Mouse (Mus musculus): Measurements from ENCODE around the gene Tex29. TPM values are rescaled to one million over a fixed set of nuclear protein-coding genes. Genes with fewer than 3 reads are reported as not detected.

Tex29 gene
- total RNA-seq (2021) = not detected
- long read RNA-seq, experiment 1 = 0 reads
- long read RNA-seq, experiment 2 = 0 reads

DNA sequence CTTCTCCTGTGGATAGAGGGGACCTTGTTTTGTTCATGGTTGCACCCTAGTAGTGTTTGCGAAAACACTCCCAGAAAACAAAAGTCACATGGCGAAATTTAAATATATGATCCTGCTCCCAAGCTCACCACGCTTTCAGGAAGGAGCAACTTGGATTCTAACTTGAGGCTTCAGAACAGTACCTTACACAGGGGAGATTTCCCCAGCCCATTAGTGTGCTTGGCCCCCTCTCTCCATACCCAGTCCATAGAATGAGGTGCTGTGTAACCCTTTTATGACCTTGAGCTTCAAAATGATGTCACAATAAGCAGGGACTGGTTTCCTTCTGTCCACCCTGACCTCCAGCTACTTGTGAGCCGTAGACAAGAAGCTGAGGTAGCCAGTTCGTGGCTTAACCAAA is at the start of gene Tex29:
TSS of gene Tex29 (plus strand) at position 301 of the 400 bp plus-strand sequence.
- no peak for DNase-seq

DNA sequence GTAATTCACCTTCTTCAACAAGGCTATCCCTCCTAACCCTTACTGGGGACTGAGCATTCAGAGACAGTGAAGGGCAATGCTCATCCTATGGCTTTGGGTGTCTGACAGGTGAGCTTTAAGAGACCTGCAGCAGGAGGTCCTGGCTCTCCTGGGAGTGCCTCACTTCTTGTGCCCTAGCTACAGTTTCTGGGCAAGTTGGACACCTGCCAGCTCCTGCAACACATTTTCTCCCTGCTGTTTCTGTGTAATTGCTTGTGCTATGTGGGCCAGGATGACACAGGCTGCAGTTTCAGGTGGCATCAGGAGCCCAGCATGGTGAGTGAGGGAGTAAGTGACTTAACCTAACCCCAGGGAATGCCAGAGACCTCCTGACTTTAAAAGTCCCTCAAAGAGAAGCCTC is 45.3 kb upstream of the Tex29 start:
- DNase-seq = no peak

DNA sequence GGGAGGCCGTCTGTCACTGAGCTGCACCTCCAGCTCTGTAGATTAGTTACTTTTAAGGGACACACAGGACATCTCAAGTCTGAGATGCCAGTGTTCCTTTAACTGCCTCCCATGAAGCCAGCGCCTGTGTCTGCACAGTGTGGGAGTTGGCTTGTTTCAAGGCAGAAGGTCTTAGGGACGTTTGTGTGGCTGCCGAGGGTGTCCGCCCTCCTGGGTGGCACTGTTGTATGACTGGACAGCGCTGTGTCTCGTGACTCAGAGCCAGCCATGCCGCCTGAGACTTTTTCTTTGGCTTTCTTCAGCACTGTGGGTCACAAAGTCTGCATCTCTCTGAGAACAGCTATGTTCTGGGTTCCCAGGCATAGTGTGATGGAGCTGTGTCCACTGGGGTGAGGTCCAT is 43.1 kb upstream of the Tex29 start:
- DNase-seq = no peak

DNA sequence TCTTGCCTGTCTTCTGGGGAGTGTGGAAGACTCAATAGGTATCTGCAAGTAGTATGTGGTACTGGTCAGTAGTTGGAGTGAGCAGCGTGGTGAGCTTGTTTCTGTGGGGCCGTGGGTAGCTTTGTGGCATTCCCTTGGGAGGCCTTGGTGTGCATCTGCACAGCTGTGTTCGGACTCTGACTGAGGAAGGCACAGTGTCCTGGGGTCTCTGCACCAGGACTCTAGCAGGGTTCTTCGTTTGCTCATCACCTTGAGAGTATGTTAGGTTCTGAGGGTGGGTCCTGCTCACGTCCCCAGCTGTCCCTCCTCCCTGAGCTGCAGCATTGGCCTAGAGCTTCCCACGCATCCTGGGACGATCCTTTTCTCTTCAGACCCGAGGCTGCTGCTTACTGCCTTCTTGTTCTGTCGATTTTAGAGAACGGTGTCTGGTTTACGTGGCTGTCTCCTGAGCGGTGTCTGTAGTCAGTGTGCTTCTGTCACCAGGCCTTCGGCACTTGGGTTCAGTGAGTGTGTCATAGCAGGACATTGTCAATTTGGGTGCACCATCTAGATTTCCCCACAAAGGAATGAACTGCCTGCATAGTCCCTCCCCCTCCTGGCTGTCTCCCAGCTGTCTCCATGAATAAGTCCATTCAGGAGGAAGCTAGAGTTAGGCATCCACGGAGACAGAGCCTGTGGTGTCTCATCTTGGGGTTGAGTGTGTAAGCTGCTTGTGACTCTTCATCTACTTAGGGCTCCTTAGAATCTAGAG is 42.4 kb upstream of the Tex29 start:
- DNase-seq = no peak

DNA sequence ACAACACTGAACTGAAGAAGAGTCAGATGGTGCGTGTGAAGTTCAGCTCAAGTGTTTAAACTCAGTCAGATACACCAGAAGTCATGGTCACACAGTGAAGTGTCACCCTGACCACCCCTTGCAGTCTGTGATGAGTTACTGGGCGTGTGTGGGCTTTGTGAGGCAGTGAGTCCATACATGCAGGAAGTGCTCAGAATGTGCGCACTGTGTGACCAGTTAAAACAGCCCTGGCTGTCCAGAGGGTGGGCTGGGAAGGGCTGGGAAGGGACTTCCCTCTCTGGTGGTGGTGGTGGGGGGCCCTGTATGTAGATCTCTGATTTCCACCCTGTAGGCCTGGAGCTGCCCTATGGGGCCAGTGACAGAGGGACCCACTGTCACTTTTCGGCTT is 41.8 kb upstream of the Tex29 start:
- DNase-seq = no peak

DNA sequence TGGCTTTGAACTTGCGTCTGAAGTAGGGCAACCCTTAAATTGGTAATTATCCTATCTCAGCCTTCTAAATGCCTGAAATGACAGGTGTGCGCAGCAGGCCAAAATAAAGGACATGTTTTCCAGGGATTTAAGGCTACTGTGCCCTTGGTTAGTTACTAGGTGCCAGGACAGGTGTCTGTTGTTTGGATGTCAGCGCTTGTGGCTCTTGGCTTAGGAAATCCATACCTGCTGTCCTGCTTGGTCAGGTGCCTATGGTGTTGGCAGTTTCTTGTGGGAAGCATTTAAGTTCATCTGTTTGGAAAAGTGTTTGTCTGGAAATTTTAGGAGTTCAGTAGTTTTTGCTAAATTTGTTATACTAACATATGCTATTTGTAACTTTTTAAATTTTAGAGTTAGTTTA is 41.2 kb upstream of the Tex29 start:
- no peak for DNase-seq

DNA sequence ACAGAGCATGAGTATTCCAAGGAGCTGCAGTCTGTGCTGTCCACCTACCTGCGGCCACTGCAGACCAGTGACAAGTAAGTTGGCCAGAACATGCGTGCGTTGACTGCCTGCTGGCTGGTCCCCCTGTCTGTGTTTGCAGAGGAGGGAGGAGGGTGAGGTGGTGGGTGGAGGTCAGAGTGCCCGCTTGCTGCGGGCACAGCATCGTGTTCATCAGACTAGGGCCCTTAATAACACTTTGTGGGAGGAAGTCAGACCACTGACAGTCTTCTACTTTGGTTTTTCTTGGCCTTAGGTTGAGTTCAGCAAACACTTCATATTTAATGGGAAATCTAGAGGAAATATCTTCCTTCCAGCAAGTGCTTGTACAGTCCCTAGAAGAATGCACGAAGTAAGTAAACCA is 39.8 kb upstream of the Tex29 start:
- no peak for DNase-seq

DNA sequence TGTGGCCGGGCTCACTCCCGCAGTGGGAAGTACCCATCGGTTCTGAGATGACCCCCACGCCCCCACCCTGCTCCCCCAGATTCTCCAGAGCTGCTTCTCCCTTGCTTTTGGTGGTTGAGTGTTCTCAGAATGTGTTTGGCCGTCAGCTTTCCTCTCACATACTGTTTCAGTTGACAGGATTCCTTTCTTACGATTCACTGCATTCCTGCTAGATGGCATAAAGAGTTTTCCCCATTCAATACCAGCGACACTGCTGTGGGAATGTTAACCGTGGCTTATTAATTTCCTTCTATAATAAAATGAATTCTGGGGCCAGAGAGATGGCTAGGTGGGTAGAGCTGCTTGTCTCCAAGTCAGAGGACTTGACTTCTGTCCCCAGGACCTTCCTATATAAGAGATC is 38.7 kb upstream of the Tex29 start:
- no peak for DNase-seq

DNA sequence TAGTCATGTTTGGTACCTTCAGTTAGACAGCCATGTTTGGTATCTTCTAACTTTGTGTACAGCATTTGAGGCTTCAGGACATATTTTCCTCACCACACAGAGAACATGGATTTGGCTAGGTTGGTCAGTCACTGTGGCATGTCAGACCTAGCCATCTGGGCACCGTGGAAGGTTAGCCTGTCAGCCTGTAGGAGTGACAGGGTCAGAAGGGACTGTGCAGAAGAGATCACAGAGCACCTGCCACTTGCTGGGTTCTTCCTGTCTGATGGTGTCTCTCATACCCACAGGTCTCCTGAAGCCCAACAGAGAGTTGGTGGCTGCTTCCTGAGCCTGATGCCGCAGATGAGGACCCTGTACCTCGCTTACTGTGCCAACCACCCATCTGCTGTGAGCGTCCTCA is 35.4 kb upstream of the Tex29 start:
- DNase-seq = no peak

DNA sequence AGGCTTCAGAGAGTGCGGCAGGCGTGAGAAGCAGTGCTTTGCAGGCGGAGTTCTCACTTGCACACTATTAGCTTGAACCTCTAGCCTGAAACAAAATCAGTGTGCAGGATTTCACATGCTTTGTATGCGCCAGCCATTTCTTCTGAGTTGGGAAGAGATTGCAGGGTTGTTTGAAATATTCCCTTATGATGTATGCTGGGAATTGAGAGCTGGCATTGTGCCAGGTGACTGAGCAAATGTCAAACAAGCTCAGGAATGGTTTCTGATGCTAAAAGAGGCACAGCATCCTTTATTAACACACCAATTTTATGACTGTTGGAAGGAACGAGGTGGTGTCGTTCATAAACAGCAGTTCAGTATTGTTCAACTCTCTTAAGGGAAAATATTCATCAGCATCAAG is 34.0 kb upstream of the Tex29 start:
- DNase-seq = no peak

DNA sequence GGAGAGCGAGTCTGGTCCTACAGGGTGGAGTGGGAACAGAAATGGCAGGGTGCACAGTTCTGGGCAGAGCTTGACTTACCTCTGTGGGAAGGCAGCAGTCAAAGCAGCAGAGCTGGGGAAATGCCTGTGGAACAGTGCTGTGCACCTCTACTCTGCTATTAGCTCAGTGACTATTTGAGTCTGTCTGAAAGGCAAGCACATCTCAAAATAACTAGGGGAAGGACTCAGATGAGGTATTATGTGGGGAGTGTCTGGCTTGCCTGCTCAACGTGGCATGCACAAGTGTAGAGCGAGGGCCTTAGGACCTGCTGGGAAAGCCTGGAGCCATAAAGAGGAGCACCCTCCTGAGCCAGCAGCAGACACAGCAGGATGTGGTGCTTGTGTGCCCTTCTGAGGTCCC is 32.9 kb upstream of the Tex29 start:
- no peak for DNase-seq

DNA sequence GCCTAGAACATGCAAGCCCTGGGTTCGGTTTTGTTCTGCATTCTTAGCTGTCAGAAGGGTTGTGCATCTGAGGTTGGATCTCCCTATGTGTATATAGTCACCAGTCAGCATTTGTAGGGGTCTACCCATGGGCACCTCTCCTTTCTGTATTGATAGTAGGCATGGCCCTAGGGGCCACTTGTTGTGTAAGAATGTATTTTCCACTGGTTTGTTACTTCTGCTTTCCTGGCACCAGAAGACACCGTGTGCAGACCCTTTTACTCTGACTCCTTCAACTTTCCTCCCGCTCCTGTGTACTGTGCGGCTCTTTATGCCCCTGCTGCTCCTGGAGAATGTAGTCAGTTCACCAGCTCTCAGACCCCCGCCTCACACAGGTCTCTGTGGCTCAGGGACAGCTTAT is 32.2 kb upstream of the Tex29 start:
- no peak for DNase-seq

DNA sequence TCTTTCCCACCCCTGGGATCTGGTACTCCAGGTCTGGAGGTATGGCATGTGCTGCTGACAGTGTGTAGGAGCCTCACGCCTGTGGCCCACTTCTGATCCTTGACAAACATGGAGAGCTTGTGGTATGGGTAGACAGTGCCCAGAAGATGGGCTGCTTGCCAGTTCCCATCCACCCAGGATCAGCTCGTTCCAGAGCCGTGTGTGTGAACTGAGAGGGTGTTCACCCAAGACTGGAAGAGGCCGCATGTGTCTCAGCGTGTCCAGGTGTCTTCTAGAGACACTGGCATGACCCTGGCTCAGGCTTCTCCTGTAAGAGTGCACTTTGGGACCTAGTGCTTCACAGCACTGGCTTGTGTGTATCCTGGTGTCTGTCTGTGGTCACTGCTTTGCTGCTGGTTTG is 29.8 kb upstream of the Tex29 start:
- no peak for DNase-seq

DNA sequence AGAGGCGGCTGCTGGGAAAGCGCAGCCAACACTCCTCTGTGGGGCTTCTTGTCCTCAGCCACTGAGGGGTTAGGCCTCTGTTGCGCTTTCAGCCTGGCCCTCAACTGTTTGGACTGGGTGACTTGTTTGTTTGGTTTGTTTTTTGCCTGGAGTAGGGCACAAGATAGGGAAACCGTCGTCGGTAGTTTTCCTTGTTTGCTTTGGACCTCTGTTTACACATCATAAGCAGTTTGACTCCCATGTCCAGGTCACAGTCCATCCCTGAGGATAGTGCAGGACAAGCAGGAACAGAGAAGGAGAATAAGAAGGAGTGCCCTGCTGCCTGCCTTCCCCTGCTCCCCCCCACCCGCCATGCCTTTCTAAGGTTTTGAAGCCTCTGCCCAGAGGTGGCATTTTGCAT is 26.5 kb upstream of the Tex29 start:
- no peak for DNase-seq

DNA sequence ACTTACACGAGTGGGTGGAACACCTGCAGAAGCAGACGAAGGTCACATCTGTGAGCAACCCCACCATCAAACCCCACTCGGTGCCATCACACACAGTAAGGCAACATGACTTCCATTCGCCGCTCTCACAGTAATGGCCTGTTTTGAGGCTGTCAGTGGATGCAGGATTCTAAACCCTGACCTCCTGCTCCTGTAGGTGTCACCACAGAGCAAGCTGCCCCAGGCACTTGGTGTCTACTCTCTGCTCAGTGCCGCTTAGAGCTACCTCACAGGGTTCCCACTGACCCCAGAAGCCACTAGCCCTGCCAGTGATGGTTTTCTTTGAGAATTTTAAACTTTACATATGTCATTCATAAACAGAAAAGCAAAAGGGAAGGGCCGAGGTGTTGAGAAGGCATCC is 25.1 kb upstream of the Tex29 start:
- peak in 1 of 2 experiments; percentile 29 for DNase-seq

DNA sequence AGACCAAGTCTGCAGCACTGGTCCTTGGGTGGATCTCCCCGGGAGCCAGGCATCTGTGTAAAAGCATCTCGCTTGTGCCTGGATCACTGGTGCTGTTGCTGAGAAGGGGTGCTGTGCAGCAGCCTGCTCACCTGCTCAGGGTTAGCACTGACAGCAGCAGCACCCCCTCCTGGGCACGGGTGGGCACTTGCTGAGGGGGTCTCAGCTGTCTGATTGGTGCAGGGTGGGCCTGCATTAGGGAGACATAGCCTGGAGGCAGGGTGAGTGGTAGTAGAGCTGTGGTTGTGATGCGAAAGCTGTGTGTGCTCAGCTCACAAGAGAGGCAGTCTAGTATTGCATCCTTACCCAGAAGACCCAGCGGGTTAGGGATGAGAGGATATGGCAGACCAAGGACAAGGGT is 20.1 kb upstream of the Tex29 start:
- DNase-seq = no peak

DNA sequence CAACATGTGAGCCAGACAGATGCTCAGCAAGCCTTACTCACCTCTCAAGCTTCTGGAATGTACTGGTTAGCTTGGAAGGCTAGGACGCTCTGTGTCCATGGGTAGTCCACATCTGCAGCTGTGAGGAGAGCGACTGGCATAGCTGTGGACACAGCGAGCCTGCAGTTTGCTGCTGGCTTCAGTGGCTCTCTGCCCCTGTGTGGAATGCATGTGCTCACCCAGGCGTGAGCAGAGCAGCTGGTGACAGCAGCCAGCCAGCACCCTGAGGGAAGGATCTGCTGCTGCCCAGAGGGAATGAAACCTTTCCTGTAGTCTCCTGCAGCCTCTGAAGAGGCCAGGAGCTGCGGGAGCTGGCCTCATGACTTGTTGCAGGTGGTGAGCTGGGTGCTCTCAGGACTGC is 19.7 kb upstream of the Tex29 start:
- DNase-seq = peak; percentile 28 to 52

DNA sequence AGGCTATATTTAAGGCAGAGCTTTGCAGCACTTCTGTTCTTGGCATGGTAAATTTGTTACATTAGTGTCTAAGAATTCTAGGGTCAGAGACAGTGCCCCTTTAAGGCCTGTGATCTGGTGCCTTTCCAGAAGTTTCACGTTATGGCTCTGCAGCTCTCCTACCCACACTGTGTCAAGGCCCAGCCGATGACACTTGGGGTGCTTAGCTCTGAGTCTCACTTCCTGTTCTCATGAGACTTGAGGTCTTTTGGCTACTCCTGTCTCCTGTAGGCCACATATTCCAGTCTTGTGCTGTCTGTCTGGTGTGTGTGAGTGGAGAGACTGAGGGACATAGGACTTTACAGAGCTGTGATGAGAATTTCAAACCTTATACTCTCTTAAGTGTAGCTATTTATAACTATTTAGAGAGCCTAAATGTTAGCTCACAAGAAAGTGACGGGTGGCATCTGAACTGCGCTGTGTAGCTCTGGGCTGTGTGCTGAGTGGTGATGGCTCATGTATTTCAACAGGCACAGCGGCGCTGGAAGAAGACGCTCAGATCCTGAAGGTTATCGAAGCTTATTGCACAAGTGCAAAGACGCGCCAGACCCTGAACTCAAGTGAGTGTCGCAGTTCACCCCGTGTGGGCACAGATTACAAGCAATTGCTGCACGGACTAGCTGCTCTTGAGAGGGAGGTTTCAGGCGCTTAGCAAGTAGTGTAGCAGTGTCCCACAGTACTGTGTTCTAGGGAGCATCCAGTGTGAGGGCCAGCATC is 18.6 kb upstream of the Tex29 start:
- DNase-seq = peak; percentile 41 to 46

DNA sequence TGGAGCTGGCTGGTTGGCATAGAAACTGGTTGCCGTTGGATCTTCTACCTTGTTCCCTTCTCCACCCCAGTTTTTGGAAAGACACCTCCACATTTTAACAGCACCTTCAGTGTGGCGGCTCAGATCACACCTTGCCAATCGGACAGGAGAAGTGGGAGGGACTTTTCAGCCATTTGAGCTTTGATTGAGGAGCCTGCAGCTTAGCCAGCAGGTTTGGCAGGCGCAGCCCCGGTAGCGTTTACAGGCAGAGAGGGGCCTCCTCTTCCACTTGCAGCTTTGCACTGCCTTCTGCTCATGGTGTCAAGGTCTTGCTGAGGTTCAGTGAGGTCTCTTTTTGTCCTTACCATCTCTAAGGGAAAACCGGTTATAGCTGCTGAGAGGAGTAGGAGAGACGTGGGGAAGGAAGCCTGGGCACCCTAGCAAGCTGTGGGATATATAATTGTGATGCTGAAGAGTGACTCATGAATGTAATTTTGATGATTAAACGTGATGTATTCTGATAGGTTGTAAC is 17.7 kb upstream of the Tex29 start:
- peak in 1 of 2 experiments; percentile 26 for DNase-seq

DNA sequence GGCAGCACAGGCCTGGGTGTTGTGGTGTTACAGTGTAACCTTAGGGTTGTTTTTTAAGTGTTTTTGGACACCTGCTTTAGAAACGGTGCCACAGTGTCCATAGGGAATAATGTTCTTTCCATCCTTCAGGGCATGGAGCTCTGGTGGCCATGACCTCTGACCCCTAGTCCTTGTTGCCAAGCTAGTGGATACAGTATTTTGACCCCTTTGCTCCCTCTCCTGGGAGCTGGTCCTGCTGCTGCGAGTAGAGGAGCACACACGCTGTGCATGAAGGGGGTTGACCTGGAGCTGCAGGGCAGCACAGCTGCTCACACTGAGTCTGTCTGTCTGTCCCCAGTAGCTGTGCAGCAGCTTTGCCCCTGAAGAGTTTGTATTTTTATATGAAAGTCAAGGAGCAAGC is 14.5 kb upstream of the Tex29 start:
- DNase-seq = no peak

DNA sequence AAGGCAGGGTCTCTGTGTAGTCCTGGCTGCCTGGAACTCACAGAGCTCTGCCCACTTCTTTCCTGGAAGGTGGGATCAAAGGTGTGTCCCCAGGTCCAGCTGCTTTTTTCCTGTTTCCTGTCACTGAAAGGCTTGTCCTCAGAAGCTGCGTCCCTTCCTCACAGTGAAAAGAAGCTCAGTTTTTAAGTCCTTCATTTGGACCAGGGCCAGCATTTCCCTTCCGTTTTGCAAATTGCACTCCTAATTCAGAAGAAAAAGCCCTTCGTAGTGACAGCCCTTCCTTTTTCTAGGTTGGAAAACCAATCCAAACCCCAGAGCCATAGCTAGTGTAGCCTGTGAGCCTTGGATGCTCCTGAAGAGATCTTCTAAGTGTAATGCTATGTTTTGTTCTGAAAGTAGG is 13.0 kb upstream of the Tex29 start:
- DNase-seq = no peak

DNA sequence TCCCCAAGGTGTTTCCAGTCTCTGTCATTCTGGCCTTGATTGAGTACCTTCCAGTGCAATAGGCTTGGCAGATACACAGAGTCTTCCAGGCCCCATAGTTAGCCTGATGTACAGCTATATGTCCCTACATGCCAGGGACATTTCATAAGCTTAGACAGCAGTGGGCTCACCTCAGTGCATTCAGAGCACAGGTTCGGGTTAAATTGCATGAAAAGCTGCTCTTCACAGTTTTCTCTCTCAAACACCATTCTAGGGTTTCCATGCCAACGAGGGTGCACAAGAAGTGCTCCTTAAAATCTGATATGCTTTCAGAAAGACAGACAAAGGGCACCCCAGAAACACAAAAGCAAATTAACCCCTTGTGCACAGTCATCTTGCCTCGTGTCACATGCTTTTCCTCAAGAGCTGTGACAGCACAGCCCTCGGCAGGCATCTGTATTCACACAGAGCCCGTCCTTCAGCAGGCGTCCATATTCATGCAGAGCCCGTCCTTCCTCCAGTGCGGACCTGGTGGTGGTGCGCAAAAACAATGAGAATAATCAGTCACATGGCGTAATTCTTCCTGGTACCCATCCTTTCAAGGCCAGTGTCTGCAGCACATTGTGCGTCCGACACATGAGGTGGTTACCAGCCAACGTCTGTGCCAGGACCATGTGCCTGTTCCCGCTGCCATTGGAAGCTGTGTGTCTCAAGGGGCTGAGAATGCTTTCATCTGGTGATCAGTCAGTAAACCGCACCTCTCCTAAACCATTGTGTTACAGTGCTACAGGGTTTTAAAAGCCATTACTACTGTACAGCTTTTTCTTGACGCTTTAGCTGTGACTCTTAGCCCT is 9.8 kb upstream of the Tex29 start:
- no peak for DNase-seq

DNA sequence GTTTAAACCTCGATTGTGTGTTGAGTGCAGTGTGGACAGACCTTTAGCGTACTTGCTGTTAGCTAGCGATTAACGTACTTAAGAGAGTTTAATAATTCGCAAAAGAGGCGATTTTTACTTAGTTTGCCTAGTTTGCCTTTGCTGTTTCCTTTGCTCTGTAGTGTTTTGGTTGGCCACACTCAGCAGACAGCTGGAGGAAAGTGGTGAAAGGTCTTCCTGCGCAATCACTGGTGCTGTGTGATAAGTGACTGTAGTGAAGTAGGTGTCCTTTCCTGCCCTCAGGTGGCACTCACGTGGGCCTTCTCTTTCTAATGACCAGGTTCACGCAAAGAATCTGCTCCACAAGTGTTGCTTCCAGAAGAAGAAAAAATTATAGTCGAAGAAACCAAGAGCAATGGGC is 9.1 kb upstream of the Tex29 start:
- no peak for DNase-seq
